Mouse (Mus musculus): Measurements from ENCODE around the gene Henmt1.

Gene Henmt1

DNA sequence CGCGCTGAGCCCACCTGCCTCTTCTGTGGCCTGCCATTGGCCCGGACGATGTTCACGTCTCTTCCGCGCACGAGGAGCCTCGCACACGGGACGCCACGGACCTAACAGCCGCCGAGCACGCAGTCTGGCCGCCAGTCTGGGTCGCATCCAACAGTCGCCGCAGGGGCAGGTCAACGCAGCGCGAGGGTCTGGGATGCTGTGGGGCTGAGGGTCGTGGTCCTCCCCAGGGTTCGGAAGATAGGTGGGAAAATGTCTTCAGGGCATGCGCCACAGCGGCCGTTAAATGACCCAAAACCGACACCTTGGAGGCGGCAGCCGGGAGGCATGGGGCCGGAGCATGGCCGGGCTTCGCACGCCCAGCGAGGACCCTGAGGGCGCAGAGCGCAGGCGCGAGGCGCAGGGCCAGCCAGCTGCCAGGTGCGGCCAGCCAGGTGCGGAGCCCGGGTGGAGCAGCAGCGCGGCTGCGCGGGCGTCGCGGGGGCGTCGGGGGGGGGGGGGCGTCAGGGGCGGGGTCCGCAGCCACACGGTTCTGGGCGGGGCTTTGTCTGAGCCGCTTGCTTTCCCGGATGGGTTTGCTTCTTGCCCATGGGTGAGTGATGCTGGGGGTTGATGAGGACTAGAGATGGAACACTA lies 444 bp downstream of the Henmt1 start, which contains the start of gene Gm9857:
TSS of gene Gm9857 (minus strand) at position 445 of the 633 bp plus-strand sequence.
- in situ Hi-C loops (cut with MboI), result no loop called here

DNA sequence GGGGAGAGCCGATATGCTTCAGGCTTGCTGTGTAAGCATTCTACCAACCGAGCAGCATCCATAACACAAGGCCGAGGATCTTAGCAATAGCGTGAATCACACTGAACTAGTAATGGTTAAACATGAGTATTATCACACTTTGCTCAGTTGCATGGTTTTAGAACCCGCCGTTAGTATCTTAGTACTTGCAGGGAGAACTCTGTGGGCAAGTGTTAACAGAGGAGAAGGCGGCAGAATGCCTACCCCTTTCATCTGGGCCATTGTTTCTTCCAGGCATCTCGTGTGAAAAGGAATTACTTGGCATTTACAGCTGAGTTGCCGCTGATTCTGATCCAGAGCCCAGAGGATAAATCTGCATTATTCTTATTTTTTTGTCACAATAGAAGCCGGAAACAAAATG lies 1.3 kb downstream of the Henmt1 start:
- in situ Hi-C loops (cut with MboI), result no loop called here

DNA sequence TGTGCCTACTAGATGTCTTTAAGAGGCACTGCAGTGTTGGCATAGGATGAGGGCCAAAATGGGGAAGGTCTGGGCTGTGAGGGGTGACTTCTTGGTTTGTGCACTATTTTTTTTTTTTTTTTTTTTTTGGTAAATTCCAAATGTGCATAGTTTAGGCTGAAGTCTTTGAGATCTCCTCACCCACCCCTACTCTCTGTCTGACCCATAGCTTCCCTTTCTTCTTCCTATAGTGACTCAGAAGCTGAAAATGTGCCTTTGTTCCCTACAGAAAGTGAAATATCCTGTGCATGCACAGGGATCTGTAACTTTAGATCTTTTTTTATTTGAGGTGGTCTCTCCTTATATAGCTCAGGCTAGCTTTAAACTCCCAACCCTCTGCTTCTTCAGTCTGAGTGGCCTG lies 18.3 kb downstream of the Henmt1 start:
- in situ Hi-C loops (cut with MboI), result no loop called here

DNA sequence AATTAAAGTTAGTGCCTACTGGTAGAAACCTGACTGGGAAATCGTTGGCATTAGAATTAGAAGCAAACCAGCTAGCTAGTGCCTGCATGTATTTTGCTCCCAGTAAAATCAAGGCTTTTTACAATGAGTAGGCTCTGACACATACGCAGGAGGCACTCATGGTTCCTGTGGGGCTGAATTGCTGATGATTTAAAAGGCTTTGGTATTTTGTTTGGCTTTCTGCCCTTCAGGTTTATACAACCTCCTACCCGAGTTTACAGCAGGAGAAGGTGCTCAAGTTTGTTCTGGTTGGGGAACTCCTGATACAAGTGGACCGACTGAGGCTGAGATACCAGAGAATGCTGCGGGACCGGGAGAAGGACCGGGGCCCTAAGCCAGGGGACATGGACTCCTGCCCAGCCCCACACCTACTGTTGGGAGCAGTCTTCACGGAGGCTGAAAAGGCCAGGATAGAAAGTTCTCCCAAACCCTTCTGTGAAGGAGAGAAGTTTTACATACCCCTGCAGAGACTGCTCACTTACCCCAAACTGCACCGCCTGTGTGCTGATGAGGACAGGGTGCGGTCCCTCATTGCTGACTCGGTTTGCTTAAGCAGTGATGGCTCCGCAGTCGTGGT lies 20.1 kb downstream of the Henmt1 start:
- in situ Hi-C loops (cut with MboI), result no loop called here

DNA sequence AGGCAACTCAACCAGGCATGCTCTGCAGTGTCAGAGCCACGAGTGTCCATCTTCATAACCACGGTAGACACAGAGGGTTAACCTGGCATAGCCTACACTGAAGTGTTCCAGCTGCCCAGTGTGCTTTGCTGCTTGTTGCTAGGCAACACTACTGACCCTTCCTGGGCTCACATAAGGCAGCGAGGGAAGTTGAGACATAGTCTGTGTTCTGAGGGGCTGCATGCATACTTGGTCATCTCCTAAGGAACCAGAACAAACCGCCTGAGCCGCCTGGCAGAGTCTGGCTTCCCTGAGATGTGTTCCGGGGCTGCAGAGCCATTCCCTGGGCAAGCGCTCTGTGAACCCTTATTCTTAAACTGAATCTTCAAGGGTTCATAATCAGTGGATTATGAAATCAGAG lies 21.6 kb downstream of the Henmt1 start:
- in situ Hi-C loops (cut with MboI), result no loop called here

DNA sequence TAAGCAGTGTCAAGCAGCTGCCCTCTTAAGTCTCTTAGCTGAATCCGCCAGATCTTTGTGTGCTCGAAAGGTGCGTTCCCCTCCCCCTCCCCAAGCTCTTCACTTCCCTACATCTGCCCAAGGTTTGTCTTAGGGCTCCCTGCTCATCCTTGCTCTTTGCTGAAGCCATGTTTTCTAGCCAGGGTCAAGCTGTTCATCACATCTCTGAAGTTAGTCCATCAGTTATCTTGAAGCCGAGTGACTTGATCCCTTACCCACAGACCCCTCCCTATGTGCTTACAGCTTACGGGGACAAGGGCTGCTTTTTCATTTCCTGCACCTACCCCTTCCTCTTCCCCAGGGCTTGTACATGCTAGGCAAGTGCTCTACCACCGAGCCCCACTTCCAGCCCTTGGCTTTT lies 22.0 kb downstream of the Henmt1 start:
- in situ Hi-C loops (cut with MboI), result no loop called here

DNA sequence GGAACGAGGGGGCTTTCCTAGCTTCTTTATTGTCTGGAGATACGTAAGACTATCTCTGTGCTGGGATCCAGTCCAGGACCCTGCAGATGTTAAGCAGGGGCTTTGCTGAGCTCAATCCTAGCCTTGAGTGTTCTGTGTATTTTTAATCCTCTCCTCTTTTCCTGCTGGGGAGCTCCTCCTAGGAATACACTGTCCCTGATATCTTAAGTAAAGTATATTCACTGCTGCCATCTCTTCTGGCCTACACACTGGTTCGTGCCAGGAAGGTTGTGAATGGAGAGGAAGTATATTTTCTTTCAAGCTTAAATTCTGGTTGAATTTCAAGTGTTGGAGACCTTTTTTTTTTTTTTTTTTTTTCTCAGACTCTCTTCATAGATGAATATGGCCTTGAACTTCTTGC lies 23.6 kb downstream of the Henmt1 start:
- in situ Hi-C loops (cut with MboI), result no loop called here

DNA sequence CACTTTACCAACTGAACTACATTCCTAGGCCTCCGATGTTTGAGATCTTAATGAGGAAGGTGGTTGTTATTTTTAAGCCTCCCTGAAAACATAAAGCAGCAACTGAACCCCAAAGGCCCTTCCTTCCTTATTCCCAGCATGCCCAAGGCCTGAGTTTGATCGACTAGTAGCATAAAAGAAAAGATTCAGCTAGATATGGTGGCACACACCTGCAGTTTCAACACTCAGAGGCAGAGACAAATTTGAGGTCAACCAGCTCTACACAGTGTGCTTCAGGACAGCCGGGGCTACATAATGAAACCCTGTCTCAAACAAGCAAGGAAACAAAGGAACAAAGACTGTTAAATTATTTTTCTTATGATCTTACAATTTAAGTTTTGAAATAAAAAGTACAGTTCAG lies 24.1 kb downstream of the Henmt1 start:
- in situ Hi-C loops (cut with MboI), result no loop called here

DNA sequence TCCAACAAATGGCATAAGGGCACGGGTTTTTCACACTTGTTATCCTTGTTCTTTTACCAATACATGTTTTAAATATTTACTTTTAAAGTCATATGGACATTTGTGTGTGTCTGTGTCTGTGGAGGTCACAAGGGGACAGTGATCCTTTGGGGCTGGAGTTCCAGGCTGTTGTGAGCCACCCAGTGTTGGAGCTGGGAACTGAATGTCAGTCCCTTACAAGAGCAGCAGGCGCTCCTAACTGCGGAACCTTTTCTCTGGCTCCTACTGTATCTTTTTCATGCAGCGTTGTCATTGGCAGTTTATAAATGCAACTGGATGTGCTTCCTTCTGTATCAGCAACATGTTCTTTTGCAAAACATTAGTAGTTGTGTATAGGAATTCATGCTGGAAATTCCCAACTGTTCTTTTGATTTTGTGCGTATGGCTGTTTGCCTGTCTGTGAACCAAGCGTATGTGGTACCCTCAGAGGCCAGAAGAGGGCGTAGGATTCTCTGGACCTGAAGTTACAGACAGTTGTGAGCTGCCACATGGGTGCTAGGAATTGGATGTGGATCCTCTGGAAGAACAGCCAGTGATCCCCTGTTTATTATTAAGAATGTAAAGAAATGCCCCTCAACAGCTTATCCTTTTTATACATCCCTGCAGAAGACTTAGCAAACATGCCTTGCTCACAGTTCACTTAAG lies 24.8 kb downstream of the Henmt1 start:
- in situ Hi-C loops (cut with MboI), result no loop called here

DNA sequence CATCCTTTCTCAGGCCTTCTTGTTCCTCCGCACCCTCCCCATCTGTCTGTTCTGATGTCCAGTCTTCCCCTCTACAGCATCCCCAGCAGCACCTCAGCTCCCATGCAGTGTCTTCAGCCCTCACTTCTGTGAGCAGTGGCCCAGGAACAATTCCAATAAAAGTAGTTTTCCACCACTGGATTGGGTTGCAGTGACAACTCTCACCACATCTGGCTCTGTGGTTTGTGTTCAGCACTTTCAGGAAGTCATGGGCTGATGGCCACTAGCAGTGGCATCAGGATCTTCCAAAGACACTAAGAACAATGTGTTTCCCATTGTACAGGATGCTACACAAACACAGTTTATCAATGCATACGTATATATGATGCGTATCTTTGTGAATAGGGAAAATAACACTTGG lies 26.4 kb downstream of the Henmt1 start:
- in situ Hi-C loops (cut with MboI), result no loop called here

DNA sequence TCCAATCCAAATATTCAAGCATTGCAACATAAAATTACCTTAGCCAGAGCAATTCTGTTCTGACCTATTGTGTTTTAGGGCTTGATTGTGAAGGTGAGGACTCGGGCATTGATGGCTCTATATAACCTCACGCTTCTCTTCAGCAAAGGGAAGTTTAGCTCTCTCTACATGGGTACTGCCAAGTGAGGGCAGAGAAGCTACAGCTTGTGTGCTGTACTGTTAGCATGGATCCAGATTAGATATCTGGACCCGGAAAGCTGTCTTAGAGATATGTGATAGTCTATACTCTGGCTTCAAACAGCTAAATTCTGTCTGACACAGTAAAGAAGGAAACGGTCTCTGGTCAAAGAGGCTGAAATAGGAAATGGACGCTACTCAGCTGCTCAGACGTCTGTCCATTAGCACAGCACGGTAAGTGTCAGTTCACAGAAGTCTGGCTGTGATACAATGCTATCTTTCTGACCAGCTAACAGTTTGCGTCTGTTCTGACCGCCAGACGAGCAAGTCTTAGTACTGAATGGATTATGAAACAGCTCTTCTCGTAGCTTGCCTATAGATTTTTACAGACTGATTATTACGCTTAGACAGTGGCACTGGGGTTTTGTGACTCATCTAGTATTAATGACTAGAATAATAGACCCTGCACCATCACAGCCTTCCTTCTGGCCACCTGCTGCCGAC lies 34.4 kb downstream of the Henmt1 start:
- in situ Hi-C loops (cut with MboI), result no loop called here

DNA sequence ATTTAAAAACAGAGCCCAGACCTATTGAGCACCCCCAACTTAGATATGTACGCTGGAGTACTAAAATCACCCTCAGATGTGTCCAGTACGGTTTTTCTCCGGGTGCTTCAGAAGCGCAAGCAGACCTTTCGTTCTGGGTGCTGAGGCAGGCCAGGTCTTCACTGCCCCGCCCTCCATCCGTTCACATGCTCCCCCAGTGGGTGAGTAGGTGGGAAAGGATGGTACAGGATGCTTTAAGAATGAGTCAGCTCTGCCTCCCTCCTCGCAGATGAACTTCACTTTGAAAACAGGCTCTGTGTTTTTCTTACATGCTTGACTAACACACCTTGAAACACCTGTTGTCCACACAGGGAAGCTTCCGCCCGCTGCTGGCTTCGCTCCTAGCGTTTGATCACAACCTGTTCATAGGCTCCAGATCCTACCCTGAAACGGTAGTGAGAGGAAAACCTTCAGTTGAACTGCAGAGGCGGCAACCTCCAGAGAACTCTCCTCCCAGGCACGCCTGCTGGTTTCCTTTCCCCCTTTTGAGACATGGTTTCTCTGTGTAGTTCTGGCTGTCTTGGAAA lies 35.3 kb downstream of the Henmt1 start:
- in situ Hi-C loops (cut with MboI), result no loop called here

DNA sequence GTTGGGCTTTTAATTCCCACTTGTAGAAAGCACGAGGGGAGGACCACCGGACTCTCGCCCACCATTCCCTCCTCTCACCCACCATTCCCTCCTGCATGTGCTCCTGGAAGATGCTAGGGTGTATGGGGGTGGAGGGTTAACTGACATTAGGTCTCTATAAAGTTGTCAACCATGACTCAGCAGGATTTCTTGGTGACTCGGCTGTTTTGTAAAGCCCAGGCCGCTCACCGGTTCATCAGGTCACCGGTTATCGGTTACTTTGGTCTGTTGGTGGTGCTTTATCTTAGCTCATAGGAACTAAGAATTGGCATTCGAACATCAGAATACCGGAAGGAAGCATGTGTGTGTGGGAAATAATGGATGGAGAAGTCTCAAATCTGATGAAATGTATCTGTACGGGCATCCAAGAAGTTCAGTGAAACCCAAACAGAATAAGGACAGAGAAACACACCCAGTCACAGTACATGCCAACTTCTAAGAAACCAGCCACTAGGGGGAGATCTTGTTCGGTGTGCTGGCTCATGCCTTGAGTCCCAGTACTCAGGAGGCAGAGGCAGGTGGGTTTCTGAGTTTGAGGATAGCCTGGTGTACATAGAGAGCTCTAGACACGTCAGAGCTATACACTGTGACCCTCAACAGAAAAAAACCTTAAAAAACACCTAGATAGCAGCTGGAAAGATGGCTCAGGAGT lies 37.8 kb downstream of the Henmt1 start:
- in situ Hi-C loops (cut with MboI), result no loop called here

DNA sequence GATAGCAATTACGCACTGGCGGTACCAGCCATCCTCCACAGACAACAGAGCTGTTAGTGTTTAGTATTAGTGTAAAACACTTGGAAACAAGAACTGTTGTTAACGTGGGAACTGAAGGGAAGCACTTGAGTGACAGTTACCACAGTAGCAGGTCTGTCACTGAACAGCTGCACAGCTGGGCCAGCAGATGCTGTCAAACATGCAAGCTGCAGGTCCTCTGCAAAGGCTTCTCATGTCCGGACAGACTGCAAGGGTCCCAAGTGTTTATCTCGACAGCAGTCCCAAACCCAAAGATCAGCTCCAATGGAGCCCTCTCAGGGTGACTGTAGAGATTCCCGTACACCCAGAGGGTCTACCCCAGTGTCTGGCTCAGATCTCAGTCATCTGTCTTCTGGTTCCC lies 42.3 kb downstream of the Henmt1 start:
- in situ Hi-C loops (cut with MboI), result no loop called here

DNA sequence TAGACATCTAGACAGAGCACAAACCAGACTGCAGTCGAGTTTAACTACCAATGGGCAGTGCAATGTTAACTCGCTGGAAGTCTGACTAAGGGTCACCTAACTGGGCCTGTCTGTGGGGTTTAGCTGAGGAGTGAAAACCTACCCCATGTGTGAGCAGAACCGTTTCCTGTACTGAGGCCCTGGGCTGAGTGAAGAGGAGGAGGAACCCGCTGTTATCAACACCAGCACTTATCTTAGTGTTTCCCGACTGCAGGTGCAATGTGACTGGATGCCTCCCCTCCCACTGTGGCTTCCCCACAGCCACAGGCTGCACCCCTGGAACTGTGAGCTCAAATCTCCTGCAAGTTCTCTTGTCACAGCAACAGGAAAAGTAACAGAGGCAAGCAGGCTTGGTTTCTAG lies 44.3 kb downstream of the Henmt1 start:
- in situ Hi-C loops (cut with MboI), result no loop called here

DNA sequence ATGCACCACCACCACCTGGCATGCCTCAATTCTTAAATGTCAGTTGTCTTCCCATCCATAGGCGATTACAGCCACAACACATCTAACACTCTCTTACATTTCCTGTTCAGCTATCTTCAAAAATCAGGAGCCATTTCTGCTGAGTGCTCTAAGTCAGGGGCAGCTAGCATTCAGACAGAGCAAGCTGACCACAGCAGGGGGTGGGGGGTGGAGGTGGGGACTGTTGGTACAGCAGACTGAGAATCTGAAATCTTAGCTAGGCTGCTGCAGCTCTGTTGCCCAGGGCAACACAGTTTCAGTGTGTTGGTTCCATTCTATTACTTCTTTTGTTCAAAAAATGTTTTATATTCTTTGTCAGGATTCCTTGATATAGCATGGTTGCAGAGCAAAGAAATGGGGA lies 46.9 kb downstream of the Henmt1 start:
- in situ Hi-C loops (cut with MboI), result no loop called here

DNA sequence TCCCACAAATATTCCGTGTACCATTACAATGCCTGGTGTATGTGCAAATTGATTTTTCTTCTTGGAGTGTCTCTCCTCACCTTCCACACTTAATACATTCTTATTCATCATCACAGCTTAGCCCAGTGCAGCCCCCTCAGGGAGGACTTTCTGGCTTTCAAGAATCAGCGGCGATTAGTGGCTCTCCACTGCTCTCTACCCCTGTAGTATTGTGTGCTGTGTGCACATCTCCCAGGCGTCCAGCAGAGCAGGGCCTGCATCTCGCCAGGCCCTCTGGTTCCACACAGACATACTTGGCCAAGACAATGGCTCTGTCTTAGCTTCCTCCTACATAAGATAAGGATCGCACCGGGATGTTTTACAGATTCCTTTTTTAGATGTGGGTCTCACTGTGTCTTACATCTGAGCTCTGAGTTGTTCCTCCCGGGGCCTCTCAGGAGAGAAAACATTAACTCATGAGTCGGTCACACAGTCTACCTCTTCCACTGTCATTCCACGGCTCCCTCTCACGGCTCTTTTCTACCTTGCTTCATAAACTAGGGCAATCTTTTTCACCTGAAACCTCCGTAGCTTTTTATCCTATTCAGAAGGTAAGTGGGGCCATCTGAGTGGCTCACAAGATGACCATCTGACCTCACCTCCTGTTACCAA lies 47.5 kb downstream of the Henmt1 start:
- in situ Hi-C loops (cut with MboI), result no loop called here

DNA sequence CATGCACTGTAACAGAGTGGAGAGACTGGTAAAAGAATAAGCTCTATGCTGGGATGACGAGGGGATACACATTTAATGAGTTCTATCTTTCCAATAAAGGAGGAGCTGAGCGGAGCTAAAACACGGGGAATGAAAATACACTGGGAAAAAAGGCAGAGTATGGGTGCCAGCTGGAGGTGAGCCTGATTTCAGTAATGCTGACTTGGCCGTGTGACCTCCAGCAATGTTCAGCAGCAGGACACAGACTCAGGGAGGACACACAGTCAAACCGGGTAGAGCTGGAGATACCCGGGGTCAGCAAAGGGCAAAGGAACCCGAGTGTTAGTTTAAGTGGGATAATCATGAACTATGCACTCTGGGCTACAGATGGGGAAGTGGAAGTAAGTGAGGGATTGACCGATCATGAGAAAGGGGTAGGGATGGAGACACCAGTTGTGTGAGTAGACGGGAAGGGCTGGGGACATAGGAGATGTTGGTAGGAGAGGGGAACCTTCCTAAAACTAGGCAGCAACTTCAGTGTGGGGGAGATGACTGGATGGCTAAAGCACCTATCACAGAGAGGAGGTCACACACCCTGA lies 50.4 kb downstream of the Henmt1 start:
- in situ Hi-C loops (cut with MboI), result no loop called here

DNA sequence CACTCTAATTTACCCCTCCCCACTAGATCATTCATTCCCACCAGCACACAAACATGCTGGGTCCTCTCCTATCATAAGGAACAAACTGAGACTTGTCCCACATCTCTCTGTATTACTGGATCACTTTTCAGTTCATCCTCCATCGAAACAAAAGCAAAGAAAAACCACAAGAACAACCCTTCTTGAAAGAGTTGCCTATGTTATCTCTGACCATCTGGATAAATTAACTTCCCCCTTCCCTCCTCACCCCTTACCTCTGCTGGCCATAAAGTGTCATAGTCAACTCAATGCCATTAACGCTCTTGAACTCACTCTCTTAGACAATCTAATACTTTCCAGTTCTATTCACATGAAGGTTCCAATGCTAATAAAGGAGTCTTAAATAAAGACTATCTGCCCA lies 54.8 kb downstream of the Henmt1 start:
- in situ Hi-C loops (cut with MboI), result no loop called here

DNA sequence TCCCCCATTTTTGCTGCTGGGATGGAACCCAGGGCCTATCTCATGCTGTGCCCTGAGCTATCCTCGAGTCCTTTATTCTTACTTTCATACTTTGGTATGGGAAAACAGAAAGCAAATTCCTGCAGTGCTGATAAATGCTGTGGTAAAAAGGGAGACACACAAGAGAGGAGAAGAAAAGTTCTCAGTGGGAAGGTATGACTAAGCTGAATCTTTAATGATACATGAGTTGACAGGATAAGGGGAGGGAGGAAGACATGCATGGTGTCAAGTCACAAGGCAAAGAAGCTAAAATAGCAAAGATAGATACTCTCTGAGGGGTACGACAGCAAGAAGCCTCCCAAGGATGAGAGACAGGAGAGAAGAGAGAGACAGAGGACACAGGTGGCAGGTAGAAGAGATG lies 55.7 kb downstream of the Henmt1 start:
- in situ Hi-C loops (cut with MboI), result no loop called here

DNA sequence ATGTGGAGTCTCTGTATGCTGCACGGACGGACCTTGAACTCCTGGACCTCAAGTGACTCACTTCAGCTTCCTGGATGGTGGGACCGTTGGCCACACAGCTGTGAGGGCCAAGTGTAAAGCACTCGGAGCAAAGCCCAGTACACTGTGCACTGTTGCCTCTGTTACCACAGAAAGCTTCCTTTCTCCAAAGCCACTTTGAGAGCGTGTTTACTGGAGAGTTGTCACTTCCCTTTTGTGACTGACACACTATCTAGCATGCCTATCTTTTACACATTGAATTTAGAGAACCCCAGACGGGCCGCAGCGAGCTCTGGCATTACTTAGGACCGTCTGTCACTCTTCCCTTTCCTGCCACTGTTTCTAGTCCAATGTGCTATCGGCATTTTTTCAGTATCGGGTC lies 57.6 kb downstream of the Henmt1 start:
- in situ Hi-C loops (cut with MboI), result no loop called here

Measured in mature B cell (primary cell).